Mouse (Mus musculus) testis, adult 2 months (tissue): Measurements from ENCODE around the gene Adipor2. TPM values are rescaled to one million over a fixed set of nuclear protein-coding genes. Genes with fewer than 3 reads are reported as not detected.
"Not testable (repeated sequence)": the region's sequence is repeated elsewhere in the genome, so short reads cannot be mapped to it uniquely, and the experiment has no call there.

ENCODE experiments used
- H3K27ac ChIP-seq: fragments of 200-500 bp; 2 replicates; pipeline ENCODE4 v1.5.1; 2012; ENCODE audit warnings: low read depth, low read length; ENCODE audit not compliant: control insufficient read depth, insufficient read depth
- H3K27me3 ChIP-seq: fragments of 200-500 bp; 2 replicates; pipeline ENCODE4 v1.6.1; 2012; ENCODE audit warnings: mild to moderate bottlenecking, low read length, moderate library complexity; ENCODE audit not compliant: control insufficient read depth, insufficient read depth
- H3K36me3 ChIP-seq: fragments of 200-500 bp; 2 replicates; pipeline ENCODE4 v1.6.1; 2012; ENCODE audit warnings: mild to moderate bottlenecking, low read length; ENCODE audit not compliant: control insufficient read depth, insufficient read depth
- H3K4me1 ChIP-seq: fragments of 200-500 bp; 2 replicates; pipeline ENCODE4 v1.6.1; 2012; ENCODE audit warnings: low read length; ENCODE audit not compliant: control insufficient read depth, insufficient read depth
- H3K4me3 ChIP-seq: fragments of 200-500 bp; 2 replicates; pipeline ENCODE4 v1.5.1; 2012; ENCODE audit warnings: low read depth, mild to moderate bottlenecking, low read length, moderate library complexity, mixed read lengths; ENCODE audit not compliant: control insufficient read depth
- CTCF ChIP-seq: fragments of 200-500 bp; IDR thresholded peaks from 2 replicates; pipeline ENCODE4 v1.5.1; 2012; ENCODE audit warnings: low read depth, mild to moderate bottlenecking, inconsistent platforms, low read length, moderate library complexity; ENCODE audit not compliant: control insufficient read depth, insufficient read depth, insufficient replicate concordance
- POLR2A ChIP-seq: fragments of 200-500 bp; IDR thresholded peaks from 2 replicates; pipeline ENCODE4 v1.6.1; 2012; ENCODE audit warnings: low read depth, mild to moderate bottlenecking, inconsistent platforms, low read length, moderate library complexity; ENCODE audit not compliant: control insufficient read depth
- polyA plus RNA-seq: library from polyadenylated mRNA; depleted of rRNA; stranded (reverse); fragments of >200 nt; gene quantifications from 2 replicates; pipeline ENCODE4 v1.2.3, GENCODE M21; 2012

Adipor2 gene
- polyA plus RNA-seq, 1 experiment = 22.0 TPM

DNA sequence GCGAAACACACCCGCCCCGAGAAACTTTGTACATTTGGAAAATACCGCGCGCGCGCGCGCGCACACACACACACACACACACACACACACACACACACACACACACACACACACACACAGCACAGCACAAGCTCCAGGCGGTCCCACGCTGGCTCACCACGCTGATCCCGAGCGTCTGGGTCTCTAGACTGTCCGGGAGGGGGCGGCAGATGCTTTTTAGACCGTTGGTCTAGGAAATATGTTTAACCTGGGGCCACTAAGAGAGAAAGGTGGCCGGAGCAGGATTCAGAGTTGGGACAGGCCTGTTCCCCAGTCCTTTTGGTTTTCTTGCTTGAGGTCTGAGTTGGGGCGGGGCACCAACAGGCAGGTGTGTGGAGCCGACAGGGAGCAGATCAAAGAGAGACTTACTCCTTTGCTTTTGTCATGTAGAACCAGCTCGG is 31.6 kb upstream of the Adipor2 start:
- Histone ChIP-seq H3K4me3 (peak overlapping the region; percentile 62), H3K36me3 (no peaks in the 10 kb centered on the region), H3K4me1 (peaks cover 15% of the 10 kb centered on the region), H3K27me3 (no peaks in the 10 kb centered on the region), H3K27ac (peak overlapping the region; percentile 14)
- TF ChIP-seq CTCF (peak; percentile 5; the same call in 1 of the 2 replicates), POLR2A (no peak)

DNA sequence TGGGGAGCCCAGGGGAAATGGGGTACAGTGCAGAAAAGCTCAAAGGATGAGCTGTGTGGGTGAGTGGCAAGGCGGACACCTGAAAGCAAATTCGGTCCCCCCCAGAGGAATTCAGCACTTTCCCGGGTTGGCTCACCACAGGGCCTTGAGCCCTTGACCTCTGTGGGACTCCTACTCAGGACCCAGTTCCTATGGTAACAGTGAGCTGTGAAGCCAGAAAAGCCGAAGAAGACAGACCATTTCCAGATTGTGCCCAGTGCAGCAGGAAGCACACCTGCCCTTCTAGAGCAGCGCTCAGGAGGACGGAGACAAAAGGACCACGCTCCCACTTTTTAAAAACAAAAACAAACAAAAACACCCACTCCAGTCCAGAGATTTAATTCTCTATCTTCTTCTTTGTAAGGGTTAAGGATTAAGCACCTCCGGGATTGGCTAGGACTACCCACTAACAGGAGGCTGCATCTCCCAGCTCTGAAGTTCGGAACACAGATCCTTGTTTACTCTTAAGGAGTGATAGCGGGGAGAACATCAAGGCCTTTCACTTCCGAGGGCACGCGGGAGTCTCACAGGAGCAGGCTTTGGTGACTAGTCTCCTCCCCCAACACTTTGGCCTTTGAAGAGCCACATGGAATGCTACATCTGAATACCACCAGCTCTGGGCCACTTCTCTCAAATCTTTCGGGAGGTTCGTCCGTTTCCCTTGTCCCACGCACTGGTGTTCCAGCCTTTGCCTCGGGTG is 31.0 kb upstream of the Adipor2 start:
- Histone ChIP-seq H3K4me1 (peaks cover 15% of the 10 kb centered on the region), H3K4me3 (peak overlapping the region; percentile 62), H3K27ac (peak overlapping the region; percentile 14), H3K36me3 (no peaks in the 10 kb centered on the region), H3K27me3 (no peaks in the 10 kb centered on the region)
- TF ChIP-seq CTCF (no peak), POLR2A (no peak)

DNA sequence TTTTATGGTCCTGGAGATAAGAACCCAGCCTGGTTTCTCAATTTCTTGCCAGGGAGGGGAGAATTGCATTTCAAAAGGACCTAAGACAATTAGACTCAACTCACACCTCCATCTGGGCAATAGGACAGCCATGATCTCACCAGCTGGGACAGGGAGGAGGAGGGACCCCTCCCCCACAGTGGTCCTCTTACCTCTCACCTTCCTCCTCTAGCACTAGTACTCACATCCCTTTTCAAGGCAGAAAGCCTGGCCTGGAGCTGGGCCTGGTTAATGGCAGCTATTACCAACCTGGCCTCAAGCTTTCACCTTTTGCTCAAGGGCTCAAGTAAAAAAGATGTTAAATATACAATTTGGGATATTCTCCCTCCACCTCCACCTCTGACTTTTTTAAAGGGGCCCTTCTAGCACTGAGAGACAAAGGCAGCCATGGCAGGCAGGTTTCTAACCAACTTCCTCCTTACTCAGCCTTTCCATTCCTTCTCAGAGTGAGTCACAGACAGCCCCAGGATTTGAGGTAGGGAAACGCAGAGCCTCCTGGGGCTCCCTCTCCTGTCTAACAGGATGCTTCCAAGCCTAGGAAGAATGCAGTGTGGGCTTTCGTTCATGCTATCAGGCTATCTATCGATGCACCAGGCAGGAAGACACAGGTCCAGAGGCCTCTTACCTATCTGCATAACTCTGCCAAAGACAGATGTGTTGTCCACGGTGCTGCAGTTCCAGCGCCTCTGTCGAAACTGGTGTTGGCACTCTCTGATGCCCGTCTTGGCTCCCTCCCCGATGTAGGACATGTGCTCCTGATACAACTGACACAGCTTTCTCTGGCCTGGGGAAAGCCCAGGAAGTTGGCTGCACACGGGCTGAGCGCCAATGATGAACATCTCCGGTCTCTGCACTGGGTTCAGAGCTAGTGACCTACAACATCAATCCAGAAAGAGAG is 28.4 kb upstream of the Adipor2 start:
- TF ChIP-seq POLR2A (no peak), CTCF (no peak)
- no peak overlapping the region for H3K27ac ChIP-seq
- no peaks in the 10 kb centered on the region for H3K36me3 ChIP-seq
- H3K4me1 ChIP-seq = peaks cover 15% of the 10 kb centered on the region
- no peaks in the 10 kb centered on the region for H3K27me3 ChIP-seq
- H3K4me3 ChIP-seq = no peak overlapping the region

DNA sequence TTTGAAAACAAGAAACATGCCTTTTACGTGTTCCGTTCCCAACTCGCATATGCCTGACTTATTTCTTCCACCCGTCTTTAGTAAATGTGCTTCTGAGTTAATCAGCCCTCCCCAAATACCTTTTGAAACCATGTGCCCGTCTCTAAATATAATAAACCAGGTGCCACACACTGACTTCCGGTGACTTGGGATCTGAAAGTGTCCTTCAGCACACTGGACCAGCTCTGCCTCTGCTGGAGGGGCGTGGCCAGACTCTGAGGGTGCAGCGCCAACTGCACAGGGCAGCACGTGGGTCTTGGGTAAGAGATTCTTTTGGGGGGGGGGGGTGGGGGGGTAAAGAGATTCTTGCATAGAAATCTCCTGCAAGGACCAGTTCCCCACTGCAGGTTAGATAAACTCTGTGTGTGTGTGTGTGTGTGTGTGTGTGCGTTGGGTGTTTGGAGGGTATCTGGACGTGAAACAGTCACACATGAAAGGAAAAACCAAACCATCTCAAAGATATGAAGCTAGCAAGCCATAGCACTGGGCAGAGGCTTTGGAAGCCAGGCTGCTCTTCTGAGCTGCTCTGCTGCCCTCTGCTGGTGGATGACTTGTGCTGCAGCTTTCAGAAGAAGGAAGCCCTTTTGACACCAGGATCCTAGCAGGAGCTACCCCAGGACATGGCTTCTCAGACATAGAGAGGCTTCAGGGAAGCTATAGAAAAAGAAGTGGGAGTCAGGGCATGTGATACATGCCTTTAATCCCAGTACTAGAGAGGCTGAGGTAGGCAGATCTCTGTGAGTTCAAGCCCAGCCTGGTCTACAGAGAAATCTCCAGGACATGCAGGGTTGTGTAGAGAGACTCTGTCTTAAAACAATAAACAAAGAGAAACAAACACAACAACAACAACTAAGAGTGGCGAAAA is 26.5 kb upstream of the Adipor2 start:
- H3K36me3 ChIP-seq = no peaks in the 10 kb centered on the region
- H3K4me3 ChIP-seq = no peak overlapping the region
- TF ChIP-seq CTCF (peak; percentile 89), POLR2A (no peak)
- peaks cover 13% of the 10 kb centered on the region for H3K4me1 ChIP-seq
- H3K27ac ChIP-seq = no peak overlapping the region
- no peaks in the 10 kb centered on the region for H3K27me3 ChIP-seq

DNA sequence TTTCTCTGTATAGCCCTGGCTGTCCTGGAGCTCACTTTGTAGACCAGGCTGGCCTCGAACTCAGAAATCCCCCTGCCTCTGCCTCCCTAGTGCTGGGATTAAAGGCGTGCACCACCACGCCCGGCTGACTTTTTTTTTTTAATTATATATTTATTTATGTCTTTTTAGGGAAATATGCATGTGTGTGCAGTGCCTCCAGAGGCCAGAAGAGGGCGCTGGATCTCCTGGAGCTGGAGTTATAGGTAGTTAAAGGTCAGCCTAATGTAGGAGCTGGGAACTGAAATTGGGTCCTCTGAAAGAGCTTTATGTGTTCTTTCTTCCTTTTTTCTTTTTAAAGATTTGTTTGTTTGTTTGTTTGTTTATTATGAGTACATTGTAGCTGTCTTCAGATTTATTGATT is 25.2 kb upstream of the Adipor2 start:
- not testable (repeated sequence) for H3K36me3 ChIP-seq, H3K4me1 ChIP-seq
- peak; percentile 58; the same call in 1 of the 2 replicates for TF ChIP-seq CTCF

DNA sequence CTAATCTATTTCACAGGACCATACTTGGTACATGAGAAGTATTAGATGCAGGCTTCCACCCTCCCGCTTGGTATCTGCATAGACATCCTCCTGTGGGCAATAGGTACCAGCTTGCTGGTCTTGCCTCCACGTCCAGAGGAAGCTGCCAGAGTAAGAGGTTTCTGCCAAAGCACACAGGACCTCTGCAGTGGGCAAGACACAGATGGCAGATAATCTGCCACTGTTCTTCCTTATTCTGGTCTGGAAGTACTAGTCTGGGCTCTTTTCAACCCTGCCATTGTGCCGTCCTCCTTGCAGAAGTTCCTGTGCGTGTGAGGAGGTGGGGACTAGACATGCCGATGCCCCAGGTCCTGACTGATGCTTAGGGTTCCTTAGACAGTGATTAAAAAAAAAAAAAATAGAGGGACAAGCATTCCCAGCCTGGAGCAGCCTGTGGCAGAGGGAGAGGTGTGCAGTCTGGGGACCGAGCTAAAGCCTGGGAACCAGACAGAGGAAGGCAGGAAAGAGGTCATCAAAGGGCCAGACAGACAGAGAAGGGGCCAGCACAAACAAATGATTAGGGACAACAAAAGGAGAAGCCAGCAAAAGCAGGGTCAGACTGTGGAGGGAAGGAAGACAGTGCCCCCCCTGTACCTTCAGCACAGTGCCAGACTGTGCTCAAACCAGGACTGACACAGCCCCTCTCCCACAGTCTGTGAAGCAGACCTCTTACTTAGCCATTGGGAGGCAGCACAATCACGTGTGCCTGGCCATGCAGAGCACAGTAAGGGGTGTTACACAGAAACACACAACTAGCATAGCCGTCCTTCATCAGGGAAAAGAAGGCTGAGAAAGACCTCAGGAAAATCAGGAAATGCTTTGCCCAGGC is 20.6 kb upstream of the Adipor2 start:
- Histone ChIP-seq H3K27me3 (no peaks in the 10 kb centered on the region), H3K36me3 (no peaks in the 10 kb centered on the region; the same call in 1 of the 2 replicates), H3K4me3 (no peak overlapping the region), H3K4me1 (no peaks in the 10 kb centered on the region), H3K27ac (no peak overlapping the region)
- TF ChIP-seq POLR2A (no peak), CTCF (no peak)

More for the DNA sequence above, 25.2 kb upstream of the Adipor2 start:
- not testable (repeated sequence) for H3K4me3 ChIP-seq, H3K27ac ChIP-seq, H3K27me3 ChIP-seq
